Comparison of ENCODE assay signal across 9 mouse cellular contexts in the genomic region with DNA sequence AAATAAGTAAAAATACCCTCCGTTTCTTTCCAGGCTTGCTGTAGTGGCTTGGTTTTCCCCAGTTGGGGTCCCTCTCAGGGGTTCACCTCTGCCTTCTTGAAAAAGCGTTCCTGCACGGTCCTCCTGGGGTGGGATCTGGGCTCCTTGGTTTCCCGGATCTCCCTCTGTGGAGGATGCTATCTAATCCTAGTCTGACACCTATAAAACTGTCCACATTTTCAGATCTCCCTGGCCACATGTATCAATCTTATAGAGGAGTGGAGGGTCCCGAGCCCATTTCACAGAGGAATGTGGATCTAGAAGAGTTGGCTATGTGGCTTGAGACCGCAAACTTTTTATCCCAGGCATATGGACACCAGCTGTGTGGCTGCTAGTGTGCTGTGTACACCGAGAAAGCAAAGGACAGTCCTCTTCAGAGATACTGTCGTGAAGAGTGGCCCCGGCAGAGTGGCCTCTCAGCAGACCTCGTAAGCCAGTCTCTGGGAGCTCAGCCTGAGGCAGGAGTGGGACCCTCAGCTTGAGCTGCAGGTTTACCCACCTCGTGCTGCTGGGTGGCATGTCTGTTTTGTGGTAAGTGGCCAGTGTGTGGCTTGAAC. TPM values are rescaled to one million over a fixed set of nuclear protein-coding genes. Genes with fewer than 3 reads are reported as not detected.
A peak's percentile ranks its signal among the peaks of the same experiment; 100 is the strongest.
DNase-seq lines count a peak whose midpoint lies in the region; ATAC-seq and TF ChIP-seq lines count a peak whose summit lies in the region.
"Had no signal": no experiment of that assay in that cellular context is flagged by ENCODE, and none has a peak within 500 bp of the region (broad histone marks: within the 10 kb centered on the region; RNA-seq: fewer than 3 reads in every experiment).

No protein-coding gene starts in this region.

- TF ChIP-seq CTCF in stomach, postnatal 0 days (IDR thresholded peaks at IDR 0.05; ENCODE audit: low read depth) = no peak

- H3K4me2 ChIP-seq in liver, embryonic 13.5 days = peak overlapping the region; percentile 99
- H3K4me2 ChIP-seq in stomach, postnatal 0 days (replicated peaks; ENCODE audit: low read depth) = peak overlapping the region; percentile 98; the same call in 1 of the 2 replicates

- H3K9ac ChIP-seq in liver, embryonic 13.5 days = peak overlapping the region; percentile 82
- no peak overlapping the region for H3K9ac ChIP-seq in stomach, postnatal 0 days (ENCODE audit: low read length)

- peaks cover 93% of the 10 kb centered on the region for H3K4me1 ChIP-seq in megakaryocyte, embryonic 14.5 days
- peaks cover 93% of the 10 kb centered on the region for H3K4me1 ChIP-seq in liver, embryonic 13.5 days (replicated peaks)
- no peaks in the 10 kb centered on the region for H3K4me1 ChIP-seq in stomach, postnatal 0 days (replicated peaks; ENCODE audit: control insufficient read depth, insufficient read depth)

- DNase-seq in cerebellum, adult 9-11 months = peak; percentile 55
- DNase-seq in cerebellum, adult 11 months = no peak
- DNase-seq in liver, embryonic 13.5 days = no peak
- DNase-seq in stomach, postnatal 0 days (ENCODE audit: low spot score) = no peak
- no peak for DNase-seq in layer of hippocampus, adult 9-11 months
- DNase-seq in thymus, postnatal 25 days = no peak

- WGBS in liver, embryonic 13.5 days (ENCODE audit: insufficient replicate concordance) = 31% methylated on average over 11 of the region's 11 CpGs
- 35% methylated on average over 11 of the region's 11 CpGs for WGBS in stomach, postnatal 0 days

- 0 out of 2 replicates have a peak, but pooled peaks cover 2% of the 10 kb centered on the region for H3K9me3 ChIP-seq in megakaryocyte, embryonic 14.5 days
- H3K9me3 ChIP-seq in liver, embryonic 13.5 days (replicated peaks) = no peaks in the 10 kb centered on the region
- no peaks in the 10 kb centered on the region for H3K9me3 ChIP-seq in stomach, postnatal 0 days (ENCODE audit: control insufficient read depth, low read length)

- peak overlapping the region; percentile 62 for H3K4me3 ChIP-seq in megakaryocyte, embryonic 14.5 days (replicated peaks)
- peak overlapping the region; percentile 75 for H3K4me3 ChIP-seq in liver, embryonic 13.5 days (replicated peaks)
- no peak overlapping the region for H3K4me3 ChIP-seq in stomach, postnatal 0 days (ENCODE audit: low read depth, low read length)

- no peaks in the 10 kb centered on the region for H3K27me3 ChIP-seq in megakaryocyte, embryonic 14.5 days (replicated peaks)
- H3K27me3 ChIP-seq in liver, embryonic 13.5 days = peaks cover 74% of the 10 kb centered on the region
- H3K27me3 ChIP-seq in stomach, postnatal 0 days (ENCODE audit: control insufficient read depth, insufficient read depth, low read length) = no peaks in the 10 kb centered on the region

- no peak for TF ChIP-seq EP300 in stomach, postnatal 0 days (optimal IDR thresholded peaks at IDR 0.05)

- no peak for ATAC-seq in megakaryocyte, adult 5-6 weeks (ENCODE audit: poor library complexity, severe bottlenecking)
- no peak for ATAC-seq in liver, embryonic 13.5 days (ENCODE audit: low read depth)
- no peak for ATAC-seq in stomach, postnatal 0 days (ENCODE audit: low FRiP score, low TSS enrichment)

- H3K27ac ChIP-seq in liver, embryonic 13.5 days = peak overlapping the region; percentile 87
- no peak overlapping the region for H3K27ac ChIP-seq in stomach, postnatal 0 days (replicated peaks)

- H3K36me3 ChIP-seq in megakaryocyte, embryonic 14.5 days (replicated peaks; ENCODE audit: low read length) = peaks cover 89% of the 10 kb centered on the region
- peaks cover 19% of the 10 kb centered on the region for H3K36me3 ChIP-seq in liver, embryonic 13.5 days
- no peaks in the 10 kb centered on the region for H3K36me3 ChIP-seq in stomach, postnatal 0 days (ENCODE audit: control insufficient read depth, insufficient read depth, low read length)

RNA-seq across cellular contexts. Expression of gene Cbfa2t3, which starts 19.5 kb away (rescaled TPM):
- 54.9 and 189 TPM in 2 replicates for polyA plus RNA-seq in megakaryocyte, embryonic 14.5 days (2012; ENCODE audit: insufficient read depth, low replicate concordance)
- 29.5 and 30.0 TPM in 2 replicates for total RNA-seq in megakaryocyte, adult 5-6 weeks (2015)
- 25.1 and 26.5 TPM in 2 replicates for total RNA-seq in megakaryocyte, adult 5-6 weeks (2017)
- polyA plus RNA-seq in liver, embryonic 13.5 days (2015; fragmentation: Nextera tagmentation; extraction: Ambion mirVana) = 4.5 and 5.7 TPM in 2 replicates
- polyA plus RNA-seq in stomach, postnatal 0 days (2015; fragmentation: Nextera tagmentation; extraction: Ambion mirVana) = 1.8 and 2.4 TPM in 2 replicates

RNA-seq across cellular contexts. Expression of gene Pabpn1l, which starts 56.9 kb away (rescaled TPM):
- polyA plus RNA-seq in megakaryocyte, embryonic 14.5 days (2012; ENCODE audit: insufficient read depth, low replicate concordance) = 0.25 TPM in 1 of 2 replicates, not detected in the other
- total RNA-seq in megakaryocyte, adult 5-6 weeks (2015) = 0.27 TPM in 1 of 2 replicates, not detected in the other
- not detected in 2 replicates for total RNA-seq in megakaryocyte, adult 5-6 weeks (2017)
- polyA plus RNA-seq in liver, embryonic 13.5 days (2015; fragmentation: Nextera tagmentation; extraction: Ambion mirVana) = not detected in 2 replicates
- 0.08 TPM in 1 of 2 replicates, not detected in the other for polyA plus RNA-seq in stomach, postnatal 0 days (2015; fragmentation: Nextera tagmentation; extraction: Ambion mirVana)
- polyA plus RNA-seq: cerebellum, adult 2 months had no signal
